Mouse (Mus musculus) c-Kit-positive CD71-negative TER-119-negative erythroid progenitor cells, embryonic 14.5 days (primary cell): ENCODE results near the gene Dnajc1.

Source experiments
- DNase-seq: peaks from one replicate; pipeline ENCODE4 v3.0.0-alpha.2; 2013; ENCODE audit warnings: low read depth

Gene Dnajc1

GRCm38 (mm10) chr2:18195691-18196396 lies 196.8 kb downstream of the Dnajc1 start:
- DNase-seq = no peak

DNA sequence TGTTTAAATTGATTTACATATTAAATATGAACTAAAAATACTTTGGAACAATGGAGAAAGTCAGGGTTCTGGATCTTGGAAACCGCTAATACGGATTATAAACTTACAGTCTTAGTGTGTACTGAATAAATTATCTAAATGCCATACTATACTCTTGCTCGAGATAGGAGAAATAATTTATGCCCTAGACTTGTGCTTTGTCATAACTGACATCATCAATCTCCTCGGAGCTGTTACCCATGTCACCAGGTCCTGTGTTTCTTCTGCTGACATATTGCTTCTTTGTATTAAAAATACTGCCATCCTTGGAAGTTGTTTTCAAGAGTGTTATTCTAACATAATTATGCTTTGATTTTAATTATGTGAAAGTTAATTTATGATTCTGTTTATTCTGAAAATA lies 197.3 kb downstream of the Dnajc1 start:
- no peak for DNase-seq

DNA sequence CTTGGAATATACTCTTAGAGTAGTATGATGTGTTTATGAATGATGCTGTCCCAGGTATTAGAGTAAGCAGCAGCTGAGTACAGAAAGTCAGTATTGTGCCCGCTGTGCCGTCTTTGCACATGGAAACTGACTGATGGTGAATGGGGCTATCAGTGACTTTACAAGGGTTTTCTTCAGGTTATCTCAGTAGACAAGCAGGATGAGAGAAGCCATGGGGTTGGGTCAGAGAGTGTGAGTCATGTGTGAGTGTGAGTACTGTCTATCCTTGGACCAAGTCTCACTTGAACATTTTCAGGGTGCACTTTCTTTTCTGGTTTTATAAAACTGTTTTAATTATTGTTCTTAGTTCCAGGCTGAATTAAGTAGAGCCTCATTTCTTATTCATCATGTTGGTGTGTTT lies 204.3 kb downstream of the Dnajc1 start:
- no peak for DNase-seq

- DNase-seq = no peak
Measured at GRCm38 (mm10) chr2:18183079-18183478, 209.6 kb downstream of the Dnajc1 start.

- DNase-seq = no peak
Measured at GRCm38 (mm10) chr2:18181631-18182030, 211.0 kb downstream of the Dnajc1 start.

GRCm38 (mm10) chr2:18180323-18180722 lies 212.3 kb downstream of the Dnajc1 start:
- DNase-seq = no peak

DNA sequence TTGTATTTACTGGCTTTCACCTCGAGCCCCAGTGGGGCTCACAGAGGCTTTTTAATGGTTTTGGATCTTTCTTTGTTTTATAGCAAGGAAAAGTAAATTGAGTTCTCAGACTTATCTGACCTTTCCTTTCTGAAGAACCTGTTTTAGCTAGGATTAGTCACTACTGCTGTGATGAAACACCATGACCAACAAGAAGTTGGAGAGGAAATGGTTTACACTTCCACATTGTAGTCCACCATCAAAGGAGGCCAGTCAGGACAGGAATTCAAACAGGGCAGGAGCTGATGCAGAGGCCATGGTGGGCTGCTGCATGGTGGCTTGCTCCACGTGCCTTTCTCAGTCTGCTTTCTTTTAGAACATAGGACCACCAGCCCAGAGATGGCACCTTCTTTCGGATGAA lies 216.4 kb downstream of the Dnajc1 start:
- DNase-seq = no peak

GRCm38 (mm10) chr2:18175234-18175633 lies 217.4 kb downstream of the Dnajc1 start:
- DNase-seq = no peak

DNA sequence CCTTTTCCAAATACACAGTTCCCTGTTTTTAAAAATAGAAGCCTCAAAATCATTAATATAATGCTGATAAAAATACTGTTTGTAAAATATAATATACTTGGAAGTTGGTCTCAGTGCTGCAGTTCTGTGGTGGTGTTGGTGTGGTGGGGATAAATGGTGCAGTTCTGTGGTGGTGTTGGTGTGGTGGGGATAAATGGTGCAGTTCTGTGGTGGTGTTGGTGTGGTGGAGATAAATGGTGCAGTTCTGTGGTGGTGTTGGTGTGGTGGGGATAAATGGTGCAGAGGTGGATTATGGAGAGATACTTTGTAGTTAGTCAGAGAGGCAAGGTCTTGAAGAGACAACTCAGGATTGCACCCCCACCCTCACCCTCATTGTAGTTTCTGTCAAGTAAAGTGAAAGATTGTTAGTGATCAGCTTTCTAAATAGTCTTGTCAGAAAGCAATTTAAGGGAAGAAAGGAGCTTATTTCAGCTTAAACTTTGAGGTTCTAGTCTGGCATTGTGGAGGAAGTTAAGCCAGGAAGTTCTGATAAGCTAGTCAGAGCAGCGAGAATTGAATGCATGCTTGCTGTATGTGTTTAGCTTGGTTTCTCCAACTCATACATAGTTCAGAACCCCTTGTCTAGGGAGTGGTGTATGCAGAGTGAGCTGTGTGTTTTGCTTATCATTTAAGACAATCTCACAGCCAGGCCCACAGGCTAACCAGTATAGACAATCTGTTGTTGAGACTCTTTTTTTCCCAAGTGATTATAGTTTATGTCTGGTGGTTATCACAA lies 223.3 kb downstream of the Dnajc1 start:
- no peak for DNase-seq

DNA sequence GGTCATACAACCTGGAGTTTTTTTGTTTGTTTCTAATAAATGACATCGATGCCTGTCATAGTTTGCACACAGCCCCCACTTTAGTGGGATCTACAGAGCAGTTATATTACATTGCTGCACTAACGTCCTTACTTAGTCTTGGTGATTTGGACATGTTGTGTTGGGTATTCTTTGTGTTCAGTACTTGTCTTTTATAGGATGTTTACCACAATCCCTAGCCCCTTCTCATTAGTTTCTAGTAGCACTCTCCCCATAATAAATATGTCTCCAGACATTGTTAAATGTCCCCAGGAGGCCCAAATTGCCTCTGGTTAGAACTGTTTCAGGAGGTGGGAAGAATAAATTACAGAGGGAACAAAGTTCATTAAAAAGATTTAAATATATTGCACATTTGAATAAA lies 227.1 kb downstream of the Dnajc1 start:
- no peak for DNase-seq

GRCm38 (mm10) chr2:18160992-18161391 lies 231.6 kb downstream of the Dnajc1 start:
- no peak for DNase-seq

DNA sequence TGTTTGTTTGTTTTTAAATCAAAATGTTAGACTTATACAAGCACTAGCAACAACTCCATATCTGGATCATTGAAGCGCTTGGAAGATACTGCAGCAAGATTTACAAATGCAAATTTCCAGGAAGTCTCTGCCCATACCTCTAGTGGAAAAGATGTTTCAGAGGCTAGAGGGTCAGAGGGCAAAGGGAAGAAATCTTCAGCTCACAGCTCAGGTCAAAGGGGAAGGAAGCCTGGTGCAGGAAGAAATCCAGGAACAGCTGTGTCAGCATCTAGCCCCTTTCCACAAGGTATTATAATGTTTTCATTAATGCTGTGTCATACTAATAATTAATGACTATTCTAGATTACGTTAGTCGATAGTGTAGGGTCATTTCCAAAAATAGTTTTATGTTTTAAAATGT lies 233.2 kb downstream of the Dnajc1 start:
- DNase-seq = no peak

GRCm38 (mm10) chr2:18156131-18156530 lies 236.5 kb downstream of the Dnajc1 start:
- no peak for DNase-seq
